Mouse (Mus musculus) left cerebral cortex, postnatal 14 days (tissue): ENCODE results near the gene Slc25a14. TPM values are rescaled to one million over a fixed set of nuclear protein-coding genes. Genes with fewer than 3 reads are reported as not detected.

Experiments used
- microRNA-seq, 2 experiments: library from miRNA; unstranded; fragments of <30 nt; microRNA quantifications; one replicate each; pipeline ENCODE4 v1.2.0; 2022
- total RNA-seq, 2 experiments: library from RNA; stranded (reverse); gene quantifications; 2 replicates each; pipeline ENCODE4 v1.2.3; 2021

The Slc25a14 gene
- total RNA-seq, 2 experiments from 2014 or later = 49.8 to 53.4 TPM

Small RNA genes within 50 kb of the gene (microRNA-seq; reads per million reads assigned to microRNA genes)
- gene Gm27828 = 0 reads per million in 2 experiments

Other genes with a start within 250 kb of the Slc25a14 start
- 1 to 10 TPM in 1 of 2 experiments, under 1 TPM in 1; 0.87 to 1.2 TPM for gene Elf4, start 160.3 kb upstream of the Slc25a14 start, total RNA-seq
- 10 to 100 TPM; 28.8 to 31.8 TPM for gene Aifm1, start 109.8 kb upstream of the Slc25a14 start, total RNA-seq
- 10 to 100 TPM; 32.7 to 35.0 TPM for gene Rab33a, start 104.1 kb upstream of the Slc25a14 start, total RNA-seq
- gene Zfp280c, start 28.9 kb upstream of the Slc25a14 start, total RNA-seq = 10 to 100 TPM; 20.6 to 21.8 TPM
- gene Gpr119, start 51.1 kb downstream of the Slc25a14 start, total RNA-seq = not detected
- 1 to 10 TPM; 4.8 TPM for gene Rbmx2, start 71.6 kb downstream of the Slc25a14 start, total RNA-seq